Mouse (Mus musculus): ENCODE data around the gene Stx17.

DNA sequence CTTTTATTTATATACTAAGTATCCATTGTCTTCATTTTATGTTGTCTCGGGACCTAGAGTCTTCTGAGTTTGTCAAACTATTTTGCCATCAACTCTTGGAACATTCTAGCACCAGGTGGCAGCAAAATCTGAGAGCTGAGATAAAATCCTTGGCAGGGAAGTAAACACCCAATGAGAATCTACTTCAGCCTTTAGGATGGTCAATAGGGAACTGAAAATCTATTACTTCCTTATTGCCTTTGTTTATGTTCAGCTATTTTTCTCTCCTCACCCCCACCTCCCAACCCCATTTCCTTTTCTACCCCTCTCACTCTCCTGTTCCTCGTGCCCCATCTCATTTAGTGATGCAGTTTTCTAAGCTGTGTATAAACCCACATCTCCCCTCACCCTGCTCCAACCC is 16.1 kb upstream of the Stx17 start:
- no peak for TF ChIP-seq EP300 (IDR thresholded peaks at IDR 0.05; ENCODE audit: insufficient read depth, low read depth, low read length)
- 0 out of 2 replicates have a peak, but pooled peaks have one; percentile 10 for TF ChIP-seq CTCF (IDR thresholded peaks at IDR 0.05)
- TF ChIP-seq POLR2A (IDR thresholded peaks at IDR 0.05; ENCODE audit: insufficient read depth, low read depth, low read length) = no peak
